Mouse (Mus musculus): ENCODE measurements around the gene Skil.

DNA sequence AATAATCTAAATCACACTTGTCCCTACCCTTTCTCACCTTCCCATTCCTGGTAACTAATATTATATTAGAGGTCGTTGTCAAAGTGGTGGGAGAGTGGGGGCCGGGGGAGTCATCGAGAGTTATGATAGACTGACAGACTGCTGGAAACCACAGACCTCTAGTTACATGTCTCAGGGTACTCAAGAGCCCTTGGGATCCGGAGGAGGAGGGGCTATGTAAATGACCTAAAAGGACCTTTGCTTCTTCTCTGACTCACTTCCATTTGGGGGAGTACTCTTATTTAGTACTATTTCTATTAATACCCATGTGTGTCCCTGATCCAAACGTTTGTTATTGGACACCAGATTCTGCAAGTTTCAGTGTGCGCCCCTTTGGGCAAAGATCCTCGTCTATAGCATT, 4.9 kb upstream of the Skil start:
- TF ChIP-seq CTCF (IDR thresholded peaks at IDR 0.05; ENCODE audit: borderline replicate concordance, insufficient read depth, low read length) (no peak), POLR2A (IDR thresholded peaks at IDR 0.05; ENCODE audit: low read depth, low read length) (no peak)

Data from embryonic fibroblast, embryonic 13.5 days (primary cell).